Mouse (Mus musculus) forebrain, embryonic 14.5 days (tissue): ENCODE measurements around the gene Ampd1. TPM values are rescaled to one million over a fixed set of nuclear protein-coding genes. Genes with fewer than 3 reads are reported as not detected.

Experiments
- ATAC-seq: fragments of 200-750 bp; cut with Nextera tagmentation; 2 replicates; pipeline ENCODE4 v1.8.0; 2017; ENCODE audit warnings: mild to moderate bottlenecking, moderate library complexity
- DNase-seq: peaks from one replicate; pipeline ENCODE4 v3.0.0-alpha.2; 2015; ENCODE audit warnings: low spot score
- H3K27ac ChIP-seq: fragments of 300-500 bp; sonication (generic); 2 replicates; pipeline ENCODE4 v1.5.1; 2014; ENCODE audit warnings: low read depth, mild to moderate bottlenecking, control low read depth, low read length, moderate library complexity
- H3K27me3 ChIP-seq: fragments of 300-500 bp; sonication (generic); replicated peaks from 2 replicates; pipeline ENCODE4 v1.6.1; 2014; ENCODE audit warnings: low read length, control low read depth, mixed read lengths; ENCODE audit not compliant: control insufficient read depth, insufficient read depth
- H3K36me3 ChIP-seq: fragments of 300-500 bp; sonication (generic); 2 replicates; pipeline ENCODE4 v1.6.1; 2014; ENCODE audit warnings: low read length, control low read depth; ENCODE audit not compliant: control insufficient read depth, insufficient read depth
- H3K4me1 ChIP-seq: fragments of 300-500 bp; sonication (generic); 2 replicates; pipeline ENCODE4 v1.6.1; 2014; ENCODE audit warnings: antibody characterized with exemption, low read length, control low read depth; ENCODE audit not compliant: control insufficient read depth, insufficient read depth
- H3K4me2 ChIP-seq: fragments of 300-500 bp; sonication (generic); 2 replicates; pipeline ENCODE4 v1.6.1; 2014; ENCODE audit warnings: mild to moderate bottlenecking, control low read depth, low read length
- H3K4me3 ChIP-seq: fragments of 300-500 bp; sonication (generic); 2 replicates; pipeline ENCODE4 v1.5.1; 2014; ENCODE audit warnings: low read depth, low read length, control low read depth
- H3K9ac ChIP-seq: fragments of 300-500 bp; sonication (generic); 2 replicates; pipeline ENCODE4 v1.6.1; 2014; ENCODE audit warnings: mild to moderate bottlenecking, low read length, control low read depth, moderate library complexity
- H3K9me3 ChIP-seq: fragments of 300-500 bp; sonication (generic); replicated peaks from 2 replicates; pipeline ENCODE4 v1.6.1; 2016; ENCODE audit warnings: low read length, control low read depth, mixed read lengths; ENCODE audit not compliant: control insufficient read depth
- WGBS: fragments of 180-500 bp; shearing (Covaris S2); extraction: QIAGEN DNeasy Blood & Tissue Kit; methylation state at CpG from one replicate; pipeline ENCODE4 v1.1.7; 2014; 5-methylcytosine and 5-hydroxymethylcytosine counted together
- polyA plus RNA-seq: library from polyadenylated mRNA; unstranded; fragments of >200 nt; fragmentation: Nextera tagmentation; extraction: Ambion mirVana; gene quantifications from 2 replicates; pipeline ENCODE4 v1.2.1, GENCODE M21; 2014

Ampd1 gene
- polyA plus RNA-seq: not detected in 2 replicates

DNA sequence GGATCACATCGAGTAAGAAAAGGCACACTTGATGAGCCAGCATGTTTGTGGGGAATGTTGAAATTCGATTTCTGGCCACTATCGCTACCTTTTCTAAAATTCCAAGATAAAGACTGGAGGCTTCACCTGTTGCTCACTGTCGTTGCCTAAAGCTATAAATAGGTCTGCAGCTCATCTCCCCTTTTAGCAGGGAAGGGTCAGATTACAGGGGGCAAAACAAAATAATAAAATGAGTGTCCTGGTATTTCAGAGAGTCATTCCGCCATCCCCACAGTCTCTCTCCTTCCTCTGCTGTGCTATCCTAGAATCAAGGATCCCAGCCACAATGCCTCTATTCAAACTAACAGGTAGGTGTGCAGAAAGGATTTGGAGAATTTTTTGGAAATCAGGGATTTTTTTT lies at the start of gene Ampd1:
Ampd1 (plus strand) TSS at position 244 of the 400 bp plus-strand sequence.
- no peak within 1 kb of the TSS for H3K4me2 ChIP-seq
- ATAC-seq: no peak

GRCm38 (mm10) chr3:103026174-103026573 lies 47.6 kb upstream of the Ampd1 start:
- Histone ChIP-seq H3K9me3 (no peaks in the 10 kb centered on the region), H3K9ac (no peak overlapping the region), H3K4me1 (peaks cover 8% of the 10 kb centered on the region), H3K4me2 (no peak overlapping the region), H3K27ac (no peak overlapping the region), H3K4me3 (no peak overlapping the region), H3K36me3 (peaks cover 30% of the 10 kb centered on the region), H3K27me3 (no peaks in the 10 kb centered on the region)
- 100% methylated on average over 1 of the region's 1 CpGs for WGBS
- DNase-seq (peak; percentile 14), ATAC-seq (no peak)

More for the DNA sequence above, at the start of gene Ampd1:
- no peaks in the 10 kb centered on the region for H3K27me3 ChIP-seq
- H3K4me3 ChIP-seq: no peak within 1 kb of the TSS
- H3K9me3 ChIP-seq: no peaks in the 10 kb centered on the region
- WGBS: 82% methylated on average over 5 of the region's 5 CpGs
- no peak within 1 kb of the TSS for H3K9ac ChIP-seq
- peaks cover 5% of the 10 kb centered on the region; the same call in 1 of the 2 replicates for H3K36me3 ChIP-seq
- no peaks in the 10 kb centered on the region for H3K4me1 ChIP-seq
- H3K27ac ChIP-seq: no peak within 1 kb of the TSS
- no peak for DNase-seq

- Histone ChIP-seq H3K4me1 (no peaks in the 10 kb centered on the region), H3K9me3 (no peaks in the 10 kb centered on the region), H3K27me3 (no peaks in the 10 kb centered on the region), H3K4me3 (no peak overlapping the region), H3K36me3 (peaks cover 68% of the 10 kb centered on the region), H3K4me2 (no peak overlapping the region), H3K27ac (no peak overlapping the region), H3K9ac (no peak overlapping the region)
- DNase-seq (no peak), ATAC-seq (no peak)
- 96% methylated on average over 6 of the region's 6 CpGs for WGBS
Measured at GRCm38 (mm10) chr3:103040285-103040684, 33.5 kb upstream of the Ampd1 start.

GRCm38 (mm10) chr3:103040861-103041379 lies 32.9 kb upstream of the Ampd1 start:
- ATAC-seq: no peak
- Histone ChIP-seq H3K9ac (no peak overlapping the region), H3K36me3 (peaks cover 72% of the 10 kb centered on the region), H3K4me3 (no peak overlapping the region), H3K4me1 (no peaks in the 10 kb centered on the region), H3K27ac (no peak overlapping the region), H3K4me2 (no peak overlapping the region), H3K9me3 (no peaks in the 10 kb centered on the region), H3K27me3 (no peaks in the 10 kb centered on the region)
- WGBS: 81% methylated on average over 1 of the region's 1 CpGs
- no peak for DNase-seq

GRCm38 (mm10) chr3:103056016-103056595 lies 17.7 kb upstream of the Ampd1 start:
- WGBS: 92% methylated on average over 5 of the region's 5 CpGs
- no peak for DNase-seq
- Histone ChIP-seq H3K27ac (no peak overlapping the region), H3K36me3 (peaks cover 70% of the 10 kb centered on the region), H3K4me1 (peaks cover 7% of the 10 kb centered on the region; the same call in 1 of the 2 replicates), H3K9me3 (no peaks in the 10 kb centered on the region), H3K4me2 (no peak overlapping the region), H3K9ac (no peak overlapping the region), H3K4me3 (no peak overlapping the region), H3K27me3 (no peaks in the 10 kb centered on the region)
- ATAC-seq: no peak

DNA sequence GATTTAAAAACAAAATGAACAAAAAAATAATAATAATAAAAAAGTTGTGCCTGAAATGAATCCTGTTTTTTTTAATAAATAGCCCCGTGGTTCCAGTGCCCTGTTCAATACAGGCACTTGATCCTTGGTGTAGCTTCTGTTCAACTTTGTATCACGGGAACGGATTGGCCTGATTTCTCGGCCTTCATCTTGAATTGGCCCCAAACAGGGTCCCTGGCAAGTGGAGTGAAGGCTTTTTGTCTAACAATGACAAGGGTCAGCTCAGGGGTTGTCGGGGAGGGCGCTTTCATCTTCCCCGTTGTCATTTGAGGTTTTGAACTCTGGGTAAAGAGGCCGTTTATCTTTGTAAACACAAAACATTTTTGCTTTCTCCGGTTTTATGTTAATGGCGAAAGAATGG lies 16.1 kb upstream of the Ampd1 start:
- Histone ChIP-seq H3K4me1 (peaks cover 7% of the 10 kb centered on the region; the same call in 1 of the 2 replicates), H3K9ac (peak overlapping the region; percentile 89), H3K4me2 (peak overlapping the region; percentile 87), H3K9me3 (no peaks in the 10 kb centered on the region), H3K4me3 (peak overlapping the region; percentile 74), H3K36me3 (peaks cover 70% of the 10 kb centered on the region), H3K27me3 (no peaks in the 10 kb centered on the region), H3K27ac (peak overlapping the region; percentile 62; the same call in 1 of the 2 replicates)
- DNase-seq (no peak), ATAC-seq (peak; percentile 54)
- WGBS: 2% methylated on average over 10 of the region's 10 CpGs

DNA sequence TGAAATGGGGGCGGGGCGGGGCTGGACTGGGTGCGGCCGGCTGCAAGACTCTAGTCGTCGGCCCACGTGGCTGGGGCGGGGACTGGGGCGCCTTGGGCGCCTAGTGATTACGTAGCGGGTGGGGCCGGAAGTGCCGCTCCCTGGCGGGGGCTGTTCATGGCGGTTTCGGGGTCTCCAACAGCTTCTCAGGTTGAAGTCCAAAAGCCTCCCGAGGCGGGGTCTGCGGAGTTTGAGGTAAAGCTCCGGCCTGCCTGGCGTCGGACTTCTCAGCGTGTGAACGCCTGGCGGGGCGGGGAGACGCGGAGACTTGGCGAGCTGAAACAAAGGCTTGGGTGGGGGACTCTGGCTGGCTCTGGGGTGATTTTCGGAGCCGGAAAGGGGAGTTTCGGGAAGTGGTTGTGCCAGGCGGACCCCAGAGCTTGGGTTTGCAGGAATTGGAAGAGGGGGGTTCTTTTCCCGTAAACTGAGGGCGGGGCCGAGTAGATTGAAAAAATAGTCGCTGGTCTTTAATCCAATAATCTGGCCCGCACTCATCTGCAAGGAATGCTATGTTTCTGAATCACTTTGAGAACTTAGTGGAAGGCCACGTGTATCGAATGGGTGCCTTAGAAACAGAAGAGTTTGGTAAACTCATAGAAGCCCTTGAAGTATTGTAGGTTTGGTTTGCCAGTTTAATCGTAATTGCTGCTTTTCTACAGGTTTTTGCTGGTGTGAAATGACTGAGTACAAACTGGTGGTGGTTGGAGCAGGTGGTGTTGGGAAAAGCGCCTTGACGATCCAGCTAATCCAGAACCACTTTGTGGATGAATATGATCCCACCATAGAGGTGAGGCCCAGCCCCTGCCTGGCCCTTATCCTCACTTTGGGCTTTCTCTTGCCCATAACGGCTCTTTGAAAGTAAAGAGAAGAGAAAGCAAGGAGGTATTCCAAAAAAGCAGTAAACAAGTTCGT lies 15.3 kb upstream of the Ampd1 start, which contains the start of gene Nras:
Nras (plus strand) TSS at position 79 of the 951 bp plus-strand sequence.
- Histone ChIP-seq H3K4me1 (peaks cover 7% of the 10 kb centered on the region; the same call in 1 of the 2 replicates), H3K27me3 (no peaks in the 10 kb centered on the region), H3K4me2 (peak within 1 kb of the TSS; percentile 87), H3K9ac (peak within 1 kb of the TSS; percentile 89), H3K9me3 (no peaks in the 10 kb centered on the region), H3K27ac (peak within 1 kb of the TSS; percentile 96), H3K4me3 (peak within 1 kb of the TSS; percentile 74), H3K36me3 (peaks cover 73% of the 10 kb centered on the region)
- ATAC-seq (peak; percentile 99), DNase-seq (peak; percentile 97)
- WGBS: 3% methylated on average over 46 of the region's 46 CpGs

- no peak overlapping the region for H3K9ac ChIP-seq
- H3K36me3 ChIP-seq: peaks cover 65% of the 10 kb centered on the region
- ATAC-seq (no peak), DNase-seq (no peak)
- H3K27ac ChIP-seq: no peak overlapping the region
- H3K4me1 ChIP-seq: no peaks in the 10 kb centered on the region
- no peaks in the 10 kb centered on the region for H3K9me3 ChIP-seq
- no peak overlapping the region for H3K4me2 ChIP-seq
- H3K4me3 ChIP-seq: no peak overlapping the region
- no peaks in the 10 kb centered on the region for H3K27me3 ChIP-seq
- WGBS: 92% methylated on average over 8 of the region's 8 CpGs
Measured at GRCm38 (mm10) chr3:103066927-103067326, 6.9 kb upstream of the Ampd1 start.
